Mouse (Mus musculus): Measurements from ENCODE around the gene Ogt.

GRCm38 (mm10) chrX:101639306-101639705 is 554 bp upstream of the Ogt start:
- TF ChIP-seq CTCF (IDR thresholded peaks at IDR 0.05; ENCODE audit: borderline replicate concordance, extremely low read depth, insufficient read depth, insufficient read length) (no peak), POLR2A (IDR thresholded peaks at IDR 0.05; ENCODE audit: borderline replicate concordance, extremely low read depth, insufficient read depth, insufficient read length, poor library complexity, severe bottlenecking) (no peak)
